Mouse (Mus musculus) bone marrow macrophage, adult 2 months (primary cell): ENCODE results near the gene Atp6ap1l.
"Not testable (repeated sequence)": the region's sequence is repeated elsewhere in the genome, so short reads cannot be mapped to it uniquely, and the experiment has no call there.

Source experiments
- CTCF ChIP-seq: IDR thresholded peaks from 2 replicates; pipeline ENCODE4 v1.5.1; 2012; ENCODE audit warnings: low read depth, mild to moderate bottlenecking, low read length, moderate library complexity
- POLR2A ChIP-seq: IDR thresholded peaks from 2 replicates; pipeline ENCODE4 v1.6.1; 2012; ENCODE audit warnings: mild to moderate bottlenecking, low read depth, low read length, borderline replicate concordance

DNA sequence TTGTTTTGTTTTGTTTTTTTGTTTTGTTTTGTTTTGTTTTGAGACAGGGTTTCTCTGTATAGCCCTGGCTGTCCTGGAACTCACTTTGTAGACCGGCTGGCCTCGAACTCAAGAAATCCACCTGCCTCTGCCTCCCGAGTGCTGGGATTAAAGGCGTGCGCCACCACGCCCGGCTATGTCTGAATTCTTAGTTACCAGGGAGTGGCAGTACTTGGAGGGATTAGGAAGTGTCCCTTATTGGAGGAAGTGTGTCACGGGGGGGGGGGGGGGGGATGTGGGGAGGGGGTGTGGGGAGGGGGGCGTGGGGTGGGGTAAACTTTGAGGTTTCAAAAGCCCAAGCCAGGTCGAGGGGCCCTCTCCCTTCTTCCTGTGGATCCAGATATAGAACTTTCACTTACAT lies 23.1 kb upstream of the Atp6ap1l start:
- not testable (repeated sequence) for TF ChIP-seq CTCF, POLR2A
